Mouse (Mus musculus) heart, postnatal 10 days (tissue): ENCODE results near the gene Setd4. TPM values are rescaled to one million over a fixed set of nuclear protein-coding genes. Genes with fewer than 3 reads are reported as not detected.

ENCODE experiments used
- DNase-seq, 2 experiments: peaks; one replicate each; pipeline ENCODE4 v3.0.0; 2021
- intact Hi-C: fragments of 180-260 bp; cut with DNase I; formaldehyde crosslinking; loops from one replicate; pipeline ENCODE4 v1.15.1; 2025
- total RNA-seq, 2 experiments: library from RNA; stranded (reverse); gene quantifications; 2 replicates each; pipeline ENCODE4 v1.2.3; 2021

The Setd4 gene
- total RNA-seq, 2 experiments from 2014 or later, result 1.3 to 3.4 TPM

DNA sequence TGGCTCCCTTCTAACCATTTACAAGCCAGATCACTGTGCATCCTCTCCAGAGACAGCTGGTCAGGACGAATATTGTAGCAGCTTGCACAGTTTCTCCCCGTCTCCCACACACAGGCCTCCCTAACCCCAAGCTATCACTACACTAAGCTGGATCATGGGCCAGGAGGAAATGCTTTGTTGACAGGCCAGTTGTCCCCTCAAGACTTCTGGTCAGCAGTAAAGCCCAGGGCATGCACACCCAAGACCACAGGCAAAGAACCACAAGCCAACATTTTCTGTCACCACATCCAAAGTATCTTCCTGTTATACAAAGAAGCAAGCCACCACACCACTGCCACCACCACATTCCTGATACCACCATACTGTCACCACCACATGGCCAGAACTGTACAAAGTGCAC lies 55.8 kb downstream of the Setd4 start:
- intact Hi-C loops, result loop anchor here (10.0 kb wide), 1 partner anchor 253 kb away; no protein-coding TSS in a partner anchor
- DNase-seq, result no peak

DNA sequence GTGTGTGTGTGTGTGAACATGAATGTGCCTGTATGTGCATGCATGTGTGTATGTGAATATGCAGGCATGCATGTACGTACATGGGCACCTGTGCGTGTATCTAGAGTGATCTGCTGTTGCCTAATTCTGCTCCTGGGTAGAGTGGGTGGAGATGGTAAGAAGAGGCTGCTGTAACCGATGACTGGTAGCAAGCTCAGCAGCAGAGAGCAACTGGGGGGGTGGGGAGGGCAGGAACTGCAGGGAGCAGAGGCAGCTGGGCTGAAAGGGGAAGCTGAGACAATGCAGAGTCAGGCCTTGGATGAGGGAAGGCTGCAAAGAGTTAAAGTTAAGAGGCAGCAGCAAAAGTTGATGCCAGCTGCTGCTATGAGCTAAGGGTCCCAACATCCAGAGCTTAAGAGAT lies 56.7 kb downstream of the Setd4 start:
- intact Hi-C loops, result loop anchor here (10.0 kb wide), 1 partner anchor 252 kb away; no protein-coding TSS in a partner anchor
- DNase-seq, result no peak

DNA sequence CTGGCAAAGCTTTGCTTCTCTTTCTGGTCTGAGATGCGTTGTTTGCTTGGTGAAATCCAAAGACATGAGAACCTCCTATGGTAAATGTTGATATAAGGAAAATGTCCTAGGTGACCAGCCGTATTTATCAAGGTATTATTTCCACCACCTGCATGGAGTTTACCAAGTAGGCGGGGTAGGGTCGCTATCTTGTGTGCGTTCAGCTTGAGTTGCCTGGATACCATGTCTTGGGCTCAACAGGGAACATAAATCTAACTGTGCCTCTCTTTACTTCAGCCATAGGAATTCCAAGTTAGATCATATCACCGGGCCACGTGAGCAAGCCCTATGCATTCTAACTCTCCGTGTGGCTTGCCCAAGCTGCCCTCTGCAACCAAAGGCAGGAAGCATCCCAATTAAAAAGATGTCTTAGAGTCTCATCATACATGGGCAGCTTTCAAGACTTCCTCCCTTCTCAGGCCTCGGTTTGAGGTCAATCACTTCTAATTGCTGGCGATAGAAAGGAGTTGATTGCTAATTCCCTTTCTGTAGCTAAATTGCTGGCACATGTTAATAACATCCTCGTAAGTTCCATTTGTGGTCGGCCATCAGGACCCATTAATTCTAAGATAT lies 57.4 kb downstream of the Setd4 start:
- DNase-seq, result no peak
- intact Hi-C loops, result loop anchor here (10.0 kb wide), 1 partner anchor 252 kb away; no protein-coding TSS in a partner anchor

DNA sequence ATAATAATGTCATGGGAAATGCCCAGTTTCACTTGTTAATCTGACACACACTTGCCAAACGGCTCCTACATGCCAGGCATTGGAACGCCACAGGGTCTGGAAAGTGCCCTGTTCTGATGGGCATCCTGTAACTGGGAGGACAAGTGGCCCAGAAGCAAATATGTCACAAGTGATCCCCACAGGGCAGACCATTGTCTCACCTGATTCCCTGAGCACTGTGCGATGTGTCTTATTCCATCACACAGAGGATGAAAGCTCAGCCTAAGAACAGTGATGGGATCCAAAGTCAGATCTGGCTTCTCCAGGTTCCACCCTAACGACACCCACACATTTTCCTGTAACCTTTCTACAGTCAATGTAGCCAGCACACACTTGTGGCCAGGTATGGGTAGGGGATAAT lies 58.9 kb downstream of the Setd4 start:
- no peak for DNase-seq
- intact Hi-C loops, result loop anchor here (5.0 to 10.0 kb wide), 3 partner anchors 83 to 1023 kb away; no protein-coding TSS in a partner anchor

DNA sequence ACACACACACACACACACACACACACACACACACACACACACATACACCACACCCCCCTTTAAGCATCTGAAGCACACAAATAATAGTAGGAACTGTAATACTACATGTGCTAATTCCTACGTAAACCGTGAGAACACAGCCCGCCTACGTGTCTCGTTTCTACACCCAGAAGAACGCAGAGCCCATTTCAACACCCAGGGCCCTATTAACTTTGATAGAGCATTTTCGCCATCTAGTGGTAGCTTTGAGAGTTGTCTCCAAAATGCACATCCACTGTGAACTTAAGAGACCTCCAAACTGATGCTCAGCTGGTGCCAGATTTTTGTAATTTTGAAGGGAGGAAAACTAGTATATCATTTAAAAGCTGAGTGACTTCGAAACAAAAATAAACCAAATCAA lies 60.2 kb downstream of the Setd4 start:
- peak; percentile 76 to 82 for DNase-seq
- intact Hi-C loops, result loop anchor here (1.0 to 10.0 kb wide), 5 partner anchors 81 to 1021 kb away; no protein-coding TSS in a partner anchor

DNA sequence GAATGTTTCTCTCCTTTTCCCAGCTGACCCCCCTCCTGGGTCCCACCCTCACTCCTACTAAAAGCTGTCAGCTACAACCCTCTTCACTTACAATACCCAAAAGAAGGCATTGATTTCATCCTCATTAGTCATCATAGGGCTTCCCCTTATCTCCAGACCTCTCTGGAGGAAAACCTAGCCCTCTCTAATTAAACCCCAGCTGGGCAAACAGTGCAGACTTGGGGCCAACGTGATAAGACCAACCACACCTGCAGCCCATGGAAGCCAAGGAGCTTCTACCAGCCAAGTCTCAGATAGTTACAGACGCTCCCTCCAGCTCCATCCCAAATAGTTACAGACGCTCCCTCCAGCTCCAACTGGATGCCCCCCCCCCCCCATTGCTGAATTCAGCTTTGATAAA lies 64.0 kb downstream of the Setd4 start:
- no peak for DNase-seq
- intact Hi-C loops, result loop anchor here (5.0 to 10.0 kb wide), 3 partner anchors 78 to 1018 kb away; no protein-coding TSS in a partner anchor

DNA sequence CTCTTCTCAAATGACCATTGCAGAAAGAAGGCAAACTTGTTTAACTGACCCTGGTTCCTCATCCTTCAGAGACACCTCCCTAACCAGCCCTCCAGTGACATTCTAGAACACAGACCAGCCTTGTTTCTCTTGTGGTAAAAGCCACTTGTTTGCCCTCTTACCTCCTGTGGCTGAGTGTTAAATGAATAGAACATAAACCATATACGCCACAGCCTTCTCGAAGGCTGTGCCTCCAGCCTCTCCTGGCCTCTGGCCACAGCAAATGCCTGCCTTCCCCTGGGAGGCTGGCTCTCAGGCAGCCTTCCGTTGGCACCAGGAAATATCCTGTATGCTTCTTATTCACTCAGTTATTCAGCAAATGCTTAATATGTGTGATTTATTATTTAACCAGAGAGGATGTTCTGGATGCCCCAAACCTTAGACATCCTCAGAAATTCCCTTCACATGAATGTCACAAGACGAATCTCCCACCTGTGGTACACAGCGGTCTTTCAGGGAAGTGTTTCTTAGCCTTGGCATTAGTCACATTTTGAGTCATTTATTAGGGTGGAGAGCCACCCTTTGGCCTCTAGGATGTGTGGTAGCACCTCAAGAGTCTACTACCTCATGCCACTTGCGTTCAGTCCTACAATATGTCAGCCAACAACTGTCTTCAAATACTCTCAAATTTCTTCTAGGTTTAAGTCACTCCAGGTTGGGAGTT lies 68.6 kb downstream of the Setd4 start:
- intact Hi-C loops, result no loop called here
- DNase-seq, result no peak

Other genes starting within 250 kb of the Setd4 start
- 10 to 100 TPM; 29.0 to 34.0 TPM for gene Cbr1, start 1.8 kb upstream of the Setd4 start, total RNA-seq
- 1 to 10 TPM; 1.4 to 1.8 TPM for gene Gm5678, start 24.0 kb upstream of the Setd4 start, total RNA-seq
- gene Cbr3, start 79.2 kb upstream of the Setd4 start, total RNA-seq, result 1 to 10 TPM; 3.5 to 4.5 TPM
- 10 to 100 TPM; 16.5 to 20.9 TPM for gene Dop1b, start 107.8 kb upstream of the Setd4 start, total RNA-seq
- gene Morc3, start 228.1 kb upstream of the Setd4 start, total RNA-seq, result 10 to 100 TPM; 21.0 to 29.1 TPM